ENCODE assay signal across 8 mouse cellular contexts in genomic region chr11:95008661-95009628, GRCm38 (mm10). TPM values are rescaled to one million over a fixed set of nuclear protein-coding genes. Genes with fewer than 3 reads are reported as not detected.
DNase-seq lines count a peak whose midpoint lies in the region; ATAC-seq and TF ChIP-seq lines count a peak whose summit lies in the region.

No protein-coding gene starts in this region.

- H3K4me3 ChIP-seq in layer of hippocampus, adult 2 months = peak overlapping the region; percentile 77
- peak overlapping the region; percentile 68 for H3K4me3 ChIP-seq in heart, postnatal 0 days (ENCODE audit: low read depth, low read length)
- H3K4me3 ChIP-seq in liver, postnatal 0 days (ENCODE audit: low read depth, low read length) = peak overlapping the region; percentile 78

- peak overlapping the region; percentile 80 for H3K27ac ChIP-seq in layer of hippocampus, adult 2 months
- peak overlapping the region; percentile 64 for H3K27ac ChIP-seq in heart, postnatal 0 days (ENCODE audit: low read depth)
- H3K27ac ChIP-seq in liver, postnatal 0 days (ENCODE audit: low read depth) = peak overlapping the region; percentile 99

- H3K36me3 ChIP-seq in heart, postnatal 0 days (replicated peaks; ENCODE audit: control insufficient read depth, insufficient read depth, low read length) = peaks cover 8% of the 10 kb centered on the region; the same call in 1 of the 2 replicates
- H3K36me3 ChIP-seq in liver, postnatal 0 days (replicated peaks; ENCODE audit: insufficient read depth, low read length) = peaks cover 7% of the 10 kb centered on the region

- TF ChIP-seq CTCF in layer of hippocampus, adult 2 months (conservative IDR thresholded peaks at IDR 0.05) = no peak
- TF ChIP-seq CTCF in heart, postnatal 0 days (IDR thresholded peaks at IDR 0.05; ENCODE audit: low read depth) = no peak
- TF ChIP-seq CTCF in liver, postnatal 0 days (IDR thresholded peaks at IDR 0.05; ENCODE audit: low read depth) = no peak

- WGBS in heart, postnatal 0 days = 24% methylated on average over 15 of the region's 15 CpGs
- WGBS in liver, postnatal 0 days (ENCODE audit: insufficient replicate concordance) = 33% methylated on average over 15 of the region's 15 CpGs

- peak overlapping the region; percentile 97 for H3K4me2 ChIP-seq in heart, postnatal 0 days (ENCODE audit: low read depth, low read length)
- H3K4me2 ChIP-seq in liver, postnatal 0 days (ENCODE audit: low read depth, low read length) = peak overlapping the region; percentile 75

- H3K9ac ChIP-seq in heart, postnatal 0 days (replicated peaks; ENCODE audit: low read depth, low read length) = peak overlapping the region; percentile 59
- peak overlapping the region; percentile 95 for H3K9ac ChIP-seq in liver, postnatal 0 days (replicated peaks)

- ATAC-seq in activated CD4-positive, CD25-positive, alpha-beta regulatory T cell, adult 4 months = peak; percentile 25
- ATAC-seq in heart, postnatal 0 days (ENCODE audit: insufficient read depth, low read depth) = 0 out of 2 replicates have a peak, but pooled peaks have one; percentile 15
- ATAC-seq in liver, postnatal 0 days = no peak

- no peak for DNase-seq in layer of hippocampus, adult 2 months (ENCODE audit: low spot score in 2 of 2)
- no peak for DNase-seq in layer of hippocampus, adult 18-20 months (ENCODE audit: low spot score in 2 of 2)
- peak; percentile 61 for DNase-seq in heart, postnatal 0 days (ENCODE audit: low spot score)
- no peak for DNase-seq in liver, postnatal 0 days
- no peak for DNase-seq in embryo, embryonic 11 days
- DNase-seq in adrenal gland, postnatal 4 days (ENCODE audit: low spot score in 2 of 2) = no peak
- DNase-seq in adrenal gland, postnatal 14 days = no peak

- TF ChIP-seq EP300 in heart, postnatal 0 days (IDR thresholded peaks at IDR 0.05; ENCODE audit: low read depth) = no peak
- no peak for TF ChIP-seq EP300 in liver, postnatal 0 days (IDR thresholded peaks at IDR 0.05; ENCODE audit: low read depth)

- H3K9me3 ChIP-seq in heart, postnatal 0 days (replicated peaks; ENCODE audit: control insufficient read depth, low read length) = no peaks in the 10 kb centered on the region
- H3K9me3 ChIP-seq in liver, postnatal 0 days (ENCODE audit: low read length) = no peaks in the 10 kb centered on the region

- H3K4me1 ChIP-seq in heart, postnatal 0 days (ENCODE audit: control insufficient read depth, insufficient read depth) = peaks cover 20% of the 10 kb centered on the region
- H3K4me1 ChIP-seq in liver, postnatal 0 days (ENCODE audit: insufficient read depth) = peaks cover 36% of the 10 kb centered on the region

- no peaks in the 10 kb centered on the region for H3K27me3 ChIP-seq in heart, postnatal 0 days (ENCODE audit: control insufficient read depth, insufficient read depth, low read length)
- peaks cover 34% of the 10 kb centered on the region for H3K27me3 ChIP-seq in liver, postnatal 0 days (ENCODE audit: insufficient read depth, low read length)

RNA-seq across cellular contexts. Expression of gene Samd14, which starts 0.7 kb away (rescaled TPM):
- total RNA-seq in layer of hippocampus, adult 2 months (2021) = 10 to 100 TPM; 38.9 to 40.8 TPM
- total RNA-seq in layer of hippocampus, adult 18-20 months (2021) = 10 to 100 TPM; 38.2 to 42.8 TPM
- under 1 TPM in 1 of 2 experiments, not detected in 1; 0.32 TPM for polyA plus RNA-seq in activated CD4-positive, CD25-positive, alpha-beta regulatory T cell, adult 4 months (2017; shearing (Covaris generic))
- total RNA-seq in heart, postnatal 0 days (2014; rRNA removed; ENCODE audit: low replicate concordance) = 6.2 and 9.5 TPM in 2 replicates
- polyA plus RNA-seq in heart, postnatal 0 days (2015; fragmentation: Nextera tagmentation; extraction: Ambion mirVana) = 4.6 and 4.8 TPM in 2 replicates
- 14.5 and 16.1 TPM in 2 replicates for polyA plus RNA-seq in liver, postnatal 0 days (2015; fragmentation: Nextera tagmentation; extraction: Ambion mirVana)
- total RNA-seq in adrenal gland, postnatal 4 days (2021) = 10 to 100 TPM; 16.2 to 22.5 TPM
- total RNA-seq in adrenal gland, postnatal 14 days (2021) = 5.4 and 7.3 TPM in 2 replicates

RNA-seq across cellular contexts. Expression of gene Ppp1r9b, which starts 18.1 kb away (rescaled TPM):
- 100 to 1,000 TPM; 967 to 974 TPM for total RNA-seq in layer of hippocampus, adult 2 months (2021)
- 1,000 to 10,000 TPM in 1 of 2 experiments, 100 to 1,000 TPM in 1; 993 to 1,036 TPM for total RNA-seq in layer of hippocampus, adult 18-20 months (2021)
- polyA plus RNA-seq in activated CD4-positive, CD25-positive, alpha-beta regulatory T cell, adult 4 months (2017; shearing (Covaris generic)) = 10 to 100 TPM; 23.1 to 24.0 TPM
- total RNA-seq in heart, postnatal 0 days (2014; rRNA removed; ENCODE audit: low replicate concordance) = 27.6 and 38.6 TPM in 2 replicates
- 4.5 and 4.7 TPM in 2 replicates for polyA plus RNA-seq in heart, postnatal 0 days (2015; fragmentation: Nextera tagmentation; extraction: Ambion mirVana)
- polyA plus RNA-seq in liver, postnatal 0 days (2015; fragmentation: Nextera tagmentation; extraction: Ambion mirVana) = 5.7 and 6.1 TPM in 2 replicates
- total RNA-seq in adrenal gland, postnatal 4 days (2021) = 100 to 1,000 TPM; 108 to 113 TPM
- 101 and 109 TPM in 2 replicates for total RNA-seq in adrenal gland, postnatal 14 days (2021)

RNA-seq across cellular contexts. Expression of gene Pdk2, which starts 32.2 kb away (rescaled TPM):
- 100 to 1,000 TPM; 133 TPM for total RNA-seq in layer of hippocampus, adult 2 months (2021)
- total RNA-seq in layer of hippocampus, adult 18-20 months (2021) = 100 to 1,000 TPM; 137 to 142 TPM
- 1 to 10 TPM; 2.9 to 5.6 TPM for polyA plus RNA-seq in activated CD4-positive, CD25-positive, alpha-beta regulatory T cell, adult 4 months (2017; shearing (Covaris generic))
- total RNA-seq in heart, postnatal 0 days (2014; rRNA removed; ENCODE audit: low replicate concordance) = 121 and 168 TPM in 2 replicates
- polyA plus RNA-seq in heart, postnatal 0 days (2015; fragmentation: Nextera tagmentation; extraction: Ambion mirVana) = 179 and 186 TPM in 2 replicates
- 16.2 and 17.3 TPM in 2 replicates for polyA plus RNA-seq in liver, postnatal 0 days (2015; fragmentation: Nextera tagmentation; extraction: Ambion mirVana)
- 10 to 100 TPM; 59.8 to 69.3 TPM for total RNA-seq in adrenal gland, postnatal 4 days (2021)
- total RNA-seq in adrenal gland, postnatal 14 days (2021) = 147 and 156 TPM in 2 replicates

RNA-seq across cellular contexts. Expression of gene Sgca, which starts 32.8 kb away (rescaled TPM):
- under 1 TPM in 1 of 2 experiments, not detected in 1; 0.44 TPM for total RNA-seq in layer of hippocampus, adult 2 months (2021)
- total RNA-seq in layer of hippocampus, adult 18-20 months (2021) = under 1 TPM in 1 of 2 experiments, not detected in 1; 0.27 TPM
- under 1 TPM in 1 of 2 experiments, not detected in 1; 0.46 TPM for polyA plus RNA-seq in activated CD4-positive, CD25-positive, alpha-beta regulatory T cell, adult 4 months (2017; shearing (Covaris generic))
- 47.5 and 313 TPM in 2 replicates for total RNA-seq in heart, postnatal 0 days (2014; rRNA removed; ENCODE audit: low replicate concordance)
- 62.2 and 62.4 TPM in 2 replicates for polyA plus RNA-seq in heart, postnatal 0 days (2015; fragmentation: Nextera tagmentation; extraction: Ambion mirVana)
- 0.13 and 0.96 TPM in 2 replicates for polyA plus RNA-seq in liver, postnatal 0 days (2015; fragmentation: Nextera tagmentation; extraction: Ambion mirVana)
- total RNA-seq in adrenal gland, postnatal 4 days (2021) = 1 to 10 TPM; 2.8 to 3.9 TPM
- total RNA-seq in adrenal gland, postnatal 14 days (2021) = 0.26 TPM in 1 of 2 replicates, not detected in the other

RNA-seq across cellular contexts. Expression of gene Hils1, which starts 41.6 kb away (rescaled TPM):
- not detected for total RNA-seq in layer of hippocampus, adult 2 months (2021)
- not detected for total RNA-seq in layer of hippocampus, adult 18-20 months (2021)
- not detected for polyA plus RNA-seq in activated CD4-positive, CD25-positive, alpha-beta regulatory T cell, adult 4 months (2017; shearing (Covaris generic))
- not detected in 2 replicates for total RNA-seq in heart, postnatal 0 days (2014; rRNA removed; ENCODE audit: low replicate concordance)
- polyA plus RNA-seq in heart, postnatal 0 days (2015; fragmentation: Nextera tagmentation; extraction: Ambion mirVana) = 0.27 TPM in 1 of 2 replicates, not detected in the other
- polyA plus RNA-seq in liver, postnatal 0 days (2015; fragmentation: Nextera tagmentation; extraction: Ambion mirVana) = not detected in 2 replicates
- total RNA-seq in adrenal gland, postnatal 4 days (2021) = not detected
- not detected in 2 replicates for total RNA-seq in adrenal gland, postnatal 14 days (2021)
